Comparison of ENCODE assay signal across 10 mouse cellular contexts in genomic region chr13:83527921-83528320, GRCm38 (mm10). TPM values are rescaled to one million over a fixed set of nuclear protein-coding genes. Genes with fewer than 3 reads are reported as not detected.
DNase-seq lines count a peak whose midpoint lies in the region; ATAC-seq and TF ChIP-seq lines count a peak whose summit lies in the region.
"Had no signal": no experiment of that assay in that cellular context is flagged by ENCODE, and none has a peak within 500 bp of the region (broad histone marks: within the 10 kb centered on the region; RNA-seq: fewer than 3 reads in every experiment).

No protein-coding gene starts in this region.

- no peaks in the 10 kb centered on the region for H3K9me3 ChIP-seq in heart, embryonic 13.5 days
- H3K9me3 ChIP-seq in lung, embryonic 14.5 days (ENCODE audit: low read depth, low read length) = no peaks in the 10 kb centered on the region
- H3K9me3 ChIP-seq in embryonic facial prominence, embryonic 13.5 days = no peaks in the 10 kb centered on the region
- H3K9me3 ChIP-seq in liver, embryonic 13.5 days (replicated peaks) = no peaks in the 10 kb centered on the region

- H3K9ac ChIP-seq in heart, embryonic 13.5 days = peak overlapping the region; percentile 73
- H3K9ac ChIP-seq in lung, embryonic 14.5 days = no peak overlapping the region
- H3K9ac ChIP-seq in embryonic facial prominence, embryonic 13.5 days = peak overlapping the region; percentile 38; the same call in 1 of the 2 replicates
- H3K9ac ChIP-seq in liver, embryonic 13.5 days = no peak overlapping the region

- H3K4me1 ChIP-seq in heart, embryonic 13.5 days = peaks cover 39% of the 10 kb centered on the region
- H3K4me1 ChIP-seq in lung, embryonic 14.5 days (ENCODE audit: insufficient read depth) = 0 out of 2 replicates have a peak, but pooled peaks cover 4% of the 10 kb centered on the region
- peaks cover 14% of the 10 kb centered on the region for H3K4me1 ChIP-seq in embryonic facial prominence, embryonic 13.5 days
- peaks cover 11% of the 10 kb centered on the region for H3K4me1 ChIP-seq in liver, embryonic 13.5 days (replicated peaks)

- no peak for TF ChIP-seq CTCF in lung, embryonic 14.5 days (IDR thresholded peaks at IDR 0.05; ENCODE audit: low read depth)

- H3K36me3 ChIP-seq in heart, embryonic 13.5 days = no peaks in the 10 kb centered on the region
- no peaks in the 10 kb centered on the region for H3K36me3 ChIP-seq in lung, embryonic 14.5 days (ENCODE audit: insufficient read depth)
- no peaks in the 10 kb centered on the region for H3K36me3 ChIP-seq in embryonic facial prominence, embryonic 13.5 days
- no peaks in the 10 kb centered on the region for H3K36me3 ChIP-seq in liver, embryonic 13.5 days

- peak overlapping the region; percentile 34 for H3K4me3 ChIP-seq in heart, embryonic 13.5 days
- H3K4me3 ChIP-seq in lung, embryonic 14.5 days (ENCODE audit: low read depth, low read length) = no peak overlapping the region
- peak overlapping the region; percentile 22 for H3K4me3 ChIP-seq in embryonic facial prominence, embryonic 13.5 days
- H3K4me3 ChIP-seq in liver, embryonic 13.5 days (replicated peaks) = no peak overlapping the region

- ATAC-seq in heart, embryonic 13.5 days (ENCODE audit: extremely low read depth, insufficient number of reproducible peaks, low FRiP score, low TSS enrichment) = no peak
- ATAC-seq in lung, embryonic 14.5 days (ENCODE audit: insufficient read depth) = no peak
- ATAC-seq in embryonic facial prominence, embryonic 13.5 days (ENCODE audit: insufficient number of reproducible peaks, insufficient read depth, low FRiP score, low TSS enrichment, low read depth) = no peak
- no peak for ATAC-seq in liver, embryonic 13.5 days (ENCODE audit: low read depth)

- H3K27me3 ChIP-seq in heart, embryonic 13.5 days (replicated peaks) = no peaks in the 10 kb centered on the region
- no peaks in the 10 kb centered on the region for H3K27me3 ChIP-seq in lung, embryonic 14.5 days (ENCODE audit: insufficient read depth, low read length)
- no peaks in the 10 kb centered on the region for H3K27me3 ChIP-seq in embryonic facial prominence, embryonic 13.5 days
- 0 out of 2 replicates have a peak, but pooled peaks cover 3% of the 10 kb centered on the region for H3K27me3 ChIP-seq in liver, embryonic 13.5 days

- intact Hi-C loops in heart, postnatal 25 days (cut with DNase I) = loop anchor here (10.0 kb wide), 1 partner anchor 1583 kb away; no protein-coding TSS in a partner anchor

- no peak overlapping the region for H3K27ac ChIP-seq in heart, embryonic 13.5 days (replicated peaks)
- H3K27ac ChIP-seq in lung, embryonic 14.5 days (ENCODE audit: low read depth) = no peak overlapping the region
- no peak overlapping the region for H3K27ac ChIP-seq in embryonic facial prominence, embryonic 13.5 days
- no peak overlapping the region for H3K27ac ChIP-seq in liver, embryonic 13.5 days

- no peak for DNase-seq in heart, postnatal 25 days (ENCODE audit: low spot score)
- DNase-seq in lung, embryonic 14.5 days = no peak
- DNase-seq in lung, postnatal 10 days = no peak
- DNase-seq in liver, embryonic 13.5 days = no peak
- no peak for DNase-seq in embryo, embryonic 10.5 days (ENCODE audit: low spot score)
- no peak for DNase-seq in left cerebral cortex, adult 11 months (ENCODE audit: low spot score)
- DNase-seq: cerebellum, postnatal 36 days; kidney, postnatal 14 days had no signal

- WGBS in heart, embryonic 13.5 days = 37% methylated on average over 9 of the region's 9 CpGs
- 70% methylated on average over 9 of the region's 9 CpGs for WGBS in lung, embryonic 14.5 days
- 71% methylated on average over 9 of the region's 9 CpGs for WGBS in embryonic facial prominence, embryonic 13.5 days
- WGBS in liver, embryonic 13.5 days (ENCODE audit: insufficient replicate concordance) = 35% methylated on average over 9 of the region's 9 CpGs

- peak overlapping the region; percentile 66 for H3K4me2 ChIP-seq in heart, embryonic 13.5 days
- peak overlapping the region; percentile 10; the same call in 1 of the 2 replicates for H3K4me2 ChIP-seq in lung, embryonic 14.5 days
- peak overlapping the region; percentile 47 for H3K4me2 ChIP-seq in embryonic facial prominence, embryonic 13.5 days
- 0 out of 2 replicates have a peak overlapping the region, but pooled peaks have one; percentile 18 for H3K4me2 ChIP-seq in liver, embryonic 13.5 days

RNA-seq across cellular contexts. Expression of gene Mef2c, which starts 24.1 kb away (rescaled TPM):
- 86.9 and 87.4 TPM in 2 replicates for polyA plus RNA-seq in heart, embryonic 13.5 days (2015; fragmentation: Nextera tagmentation; extraction: Ambion mirVana)
- total RNA-seq in heart, postnatal 25 days (2021) = 10 to 100 TPM; 72.7 to 76.0 TPM
- 55.9 and 59.9 TPM in 2 replicates for polyA plus RNA-seq in lung, embryonic 14.5 days (2014; fragmentation: Nextera tagmentation; extraction: Ambion mirVana)
- polyA plus RNA-seq in embryonic facial prominence, embryonic 13.5 days (2015; fragmentation: Nextera tagmentation; extraction: Ambion mirVana) = 169 and 192 TPM in 2 replicates
- 15.4 and 21.7 TPM in 2 replicates for polyA plus RNA-seq in liver, embryonic 13.5 days (2015; fragmentation: Nextera tagmentation; extraction: Ambion mirVana)

Comparison
In these comparisons a context has a peak if more than half of its experiments do, and no peak if none do; other contexts are left out.
1. H3K4me2 ChIP-seq: peak in every context shown above with its lines; median percentile 66 in heart, embryonic 13.5 days; 47 in embryonic facial prominence, embryonic 13.5 days; 18 in liver, embryonic 13.5 days; 10 in lung, embryonic 14.5 days.
2. H3K4me3 ChIP-seq: peak in heart, embryonic 13.5 days (single experiment) and embryonic facial prominence, embryonic 13.5 days (single experiment); none in lung, embryonic 14.5 days (single experiment) and liver, embryonic 13.5 days (single experiment).
3. H3K9ac ChIP-seq: peak in heart, embryonic 13.5 days (single experiment) and embryonic facial prominence, embryonic 13.5 days (single experiment); none in lung, embryonic 14.5 days (single experiment) and liver, embryonic 13.5 days (single experiment).